Mouse (Mus musculus) adrenal gland, adult 18-20 months (tissue): ENCODE measurements around the gene Fancc. TPM values are rescaled to one million over a fixed set of nuclear protein-coding genes. Genes with fewer than 3 reads are reported as not detected.

Source experiments
- DNase-seq, 2 experiments: peaks; one replicate each; pipeline ENCODE4 v3.0.0; 2021 to 2022; ENCODE audit warnings: low spot score in 2 of 2
- total RNA-seq, 2 experiments: library from RNA; stranded (reverse); gene quantifications; 1 replicate in 1 of 2; 2 replicates in 1 of 2; pipeline ENCODE4 v1.2.3; 2021

Gene Fancc
- total RNA-seq, 2 experiments from 2014 or later, result 6.9 to 8.1 TPM

GRCm38 (mm10) chr13:63270191-63270590 is 226.9 kb downstream of the Fancc start:
- no peak for DNase-seq

- no peak for DNase-seq
Observed at GRCm38 (mm10) chr13:63268776-63269175, 228.3 kb downstream of the Fancc start.

GRCm38 (mm10) chr13:63268371-63268770 is 228.7 kb downstream of the Fancc start:
- no peak for DNase-seq

- no peak for DNase-seq
Observed at GRCm38 (mm10) chr13:63262168-63262957, 234.7 kb downstream of the Fancc start.

GRCm38 (mm10) chr13:63261676-63262075 is 235.4 kb downstream of the Fancc start:
- DNase-seq, result no peak

GRCm38 (mm10) chr13:63260753-63261631 is 236.1 kb downstream of the Fancc start:
- no peak for DNase-seq

- DNase-seq, result no peak
Observed at GRCm38 (mm10) chr13:63260133-63260532, 236.9 kb downstream of the Fancc start.

- no peak for DNase-seq
Observed at GRCm38 (mm10) chr13:63258671-63259070, 238.4 kb downstream of the Fancc start.

GRCm38 (mm10) chr13:63258167-63258582 is 238.9 kb downstream of the Fancc start:
- no peak for DNase-seq

GRCm38 (mm10) chr13:63256807-63257206 is 240.3 kb downstream of the Fancc start:
- DNase-seq, result no peak

- DNase-seq, result no peak
Observed at GRCm38 (mm10) chr13:63256146-63256545, 240.9 kb downstream of the Fancc start.

- no peak for DNase-seq
Observed at GRCm38 (mm10) chr13:63255519-63256011, 241.5 kb downstream of the Fancc start.

- DNase-seq, result peak in 1 of 2 experiments; percentile 20
Observed at GRCm38 (mm10) chr13:63253886-63254636, 243.0 kb downstream of the Fancc start.

- DNase-seq, result peak; percentile 34 to 50
Observed at GRCm38 (mm10) chr13:63253147-63253546, 243.9 kb downstream of the Fancc start.

GRCm38 (mm10) chr13:63252295-63253010 is 244.6 kb downstream of the Fancc start:
- DNase-seq, result peak in 1 of 2 experiments; percentile 15

GRCm38 (mm10) chr13:63251118-63251889 is 245.8 kb downstream of the Fancc start:
- DNase-seq, result peak in 1 of 2 experiments; percentile 21

- peak in 1 of 2 experiments; percentile 11 for DNase-seq
Observed at GRCm38 (mm10) chr13:63250441-63250980, 246.6 kb downstream of the Fancc start.

- no peak for DNase-seq
Observed at GRCm38 (mm10) chr13:63249741-63250431, 247.2 kb downstream of the Fancc start.

GRCm38 (mm10) chr13:63249171-63249570 is 247.9 kb downstream of the Fancc start:
- DNase-seq, result no peak
